In the genomic region with DNA sequence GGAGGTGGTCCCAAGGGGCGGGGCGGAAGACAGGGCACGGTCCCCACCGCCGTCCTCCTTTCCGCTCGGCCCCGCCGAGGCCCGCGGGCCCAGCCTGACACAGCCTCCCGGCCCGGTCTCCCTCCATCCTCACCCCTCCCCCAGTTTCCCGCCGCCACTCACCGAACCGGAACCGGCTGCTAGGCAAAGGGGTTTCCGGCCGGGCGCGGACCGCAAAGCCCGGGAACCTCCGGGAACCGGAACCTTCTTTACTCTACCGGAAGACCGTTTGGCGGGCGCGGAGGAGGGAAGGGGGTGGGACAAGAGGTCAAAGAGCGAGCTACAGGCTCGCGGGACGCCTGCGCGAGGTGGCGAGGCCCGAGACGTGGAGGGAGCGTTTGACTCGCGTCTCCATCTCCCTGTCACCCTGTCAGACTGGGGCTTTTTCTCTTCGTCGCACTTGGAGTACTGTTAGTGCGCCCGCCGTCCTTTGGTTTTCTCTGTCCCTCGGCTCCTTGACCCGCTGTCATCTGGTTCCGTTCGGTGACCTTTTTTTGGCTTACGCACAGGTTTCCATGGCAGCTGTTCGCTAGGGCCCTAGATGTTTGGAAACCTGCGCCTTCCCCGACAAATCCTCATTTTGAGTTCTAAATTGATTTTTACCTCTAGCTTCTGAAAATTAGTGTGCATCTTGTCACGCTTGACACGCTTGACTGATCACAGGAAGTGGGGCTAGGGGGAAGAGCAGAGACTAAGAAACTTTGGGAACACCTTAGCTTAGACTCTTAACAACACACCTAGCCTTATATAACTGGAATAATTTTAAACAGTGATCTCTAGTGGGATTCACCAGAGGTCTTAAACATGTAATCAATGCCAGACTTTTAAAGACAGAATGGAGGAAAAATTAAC, we compare ENCODE assay signal across 8 mouse cellular contexts. TPM values are rescaled to one million over a fixed set of nuclear protein-coding genes. Genes with fewer than 3 reads are reported as not detected.
A peak's percentile ranks its signal among the peaks of the same experiment; 100 is the strongest.
DNase-seq lines count a peak whose midpoint lies in the region; ATAC-seq lines count a peak whose summit lies in the region.

A gene (minus strand): TSS at position 624 of the 891 bp plus-strand sequence.

- no peaks in the 10 kb centered on the region for H3K27me3 ChIP-seq in hindbrain, embryonic 15.5 days

- H3K36me3 ChIP-seq in hindbrain, embryonic 15.5 days, result 0 out of 2 replicates have a peak, but pooled peaks cover 4% of the 10 kb centered on the region
- no peaks in the 10 kb centered on the region for H3K36me3 ChIP-seq in macrophage (ENCODE audit: inconsistent target)

- peak within 1 kb of the TSS; percentile 95 for H3K27ac ChIP-seq in hindbrain, embryonic 15.5 days (replicated peaks)
- peak within 1 kb of the TSS; percentile 78 for H3K27ac ChIP-seq in macrophage

- peaks cover 40% of the 10 kb centered on the region for H3K79me2 ChIP-seq in macrophage (ENCODE audit: inconsistent target)

- peak within 1 kb of the TSS; percentile 93 for H3K9ac ChIP-seq in hindbrain, embryonic 15.5 days

- WGBS in hindbrain, embryonic 15.5 days, result under 1% methylated on average over 56 of the region's 58 CpGs
- 2% methylated on average over 58 of the region's 58 CpGs for WGBS in macrophage (ENCODE audit: missing documents)

- H3K4me1 ChIP-seq in hindbrain, embryonic 15.5 days (replicated peaks), result peaks cover 23% of the 10 kb centered on the region

- DNase-seq in R1 (ENCODE audit: low read depth, low spot score), result peak; percentile 92
- peak; percentile 93 to 95 for DNase-seq in cerebellum, postnatal 25 days
- DNase-seq in frontal cortex, postnatal 36 days (ENCODE audit: low spot score in 2 of 2), result peak; percentile 91
- DNase-seq in left cerebral cortex, adult 18-20 months (ENCODE audit: low spot score in 2 of 2), result peak; percentile 86 to 91
- DNase-seq in right cerebral cortex, adult 18-20 months, result peak; percentile 92
- DNase-seq in urinary bladder, postnatal 10 days (ENCODE audit: low spot score), result peak; percentile 60

- H3K9me3 ChIP-seq in hindbrain, embryonic 15.5 days, result no peaks in the 10 kb centered on the region

- H3K4me2 ChIP-seq in hindbrain, embryonic 15.5 days, result peak within 1 kb of the TSS; percentile 79

- H3K4me3 ChIP-seq in hindbrain, embryonic 15.5 days, result peak within 1 kb of the TSS; percentile 97
- H3K4me3 ChIP-seq in macrophage (ENCODE audit: inconsistent target), result peak within 1 kb of the TSS; percentile 75

- ATAC-seq in hindbrain, embryonic 15.5 days (ENCODE audit: low FRiP score, low read depth), result peak; percentile 95

RNA-seq across cellular contexts. Expression of the gene that starts here (rescaled TPM):
- polyA plus RNA-seq in hindbrain, embryonic 15.5 days (2015; fragmentation: Nextera tagmentation; extraction: Ambion mirVana), result 19.3 and 21.3 TPM in 2 replicates
- total RNA-seq in left cerebral cortex, adult 18-20 months (2021), result 10 to 100 TPM; 11.7 to 11.8 TPM
- 100 to 1,000 TPM in 23 of 26 experiments, 10 to 100 TPM in 3; 91.1 to 162 (median 121) TPM for total RNA-seq in macrophage (2018; cell fraction: chromatin; rRNA removed)
- total RNA-seq in macrophage (2018; cell fraction: cytosol; rRNA removed), result 10 to 100 TPM; 10.9 to 17.2 (median 12.6) TPM
- total RNA-seq in macrophage (2018; cell fraction: nucleus; rRNA removed), result 100 to 1,000 TPM in 1 of 26 experiments, 10 to 100 TPM in 25; 47.7 to 111 (median 65.2) TPM
- 11.1 to 14.4 TPM (median 13.4 TPM) in 3 replicates for polyA plus RNA-seq in macrophage (2018)

Comparison
In these comparisons a context has a peak if more than half of its experiments do, and no peak if none do; other contexts are left out.
1. Peak in every context shown above with its lines: DNase-seq, ATAC-seq, H3K4me3 ChIP-seq and H3K27ac ChIP-seq.